Mouse (Mus musculus) spleen, postnatal 10 days (tissue): ENCODE data around the gene Moxd2.

ENCODE experiments used
- DNase-seq, 2 experiments: peaks; one replicate each; pipeline ENCODE4 v3.0.0; 2021 to 2022; ENCODE audit warnings: low spot score in 2 of 2

The Moxd2 gene

DNA sequence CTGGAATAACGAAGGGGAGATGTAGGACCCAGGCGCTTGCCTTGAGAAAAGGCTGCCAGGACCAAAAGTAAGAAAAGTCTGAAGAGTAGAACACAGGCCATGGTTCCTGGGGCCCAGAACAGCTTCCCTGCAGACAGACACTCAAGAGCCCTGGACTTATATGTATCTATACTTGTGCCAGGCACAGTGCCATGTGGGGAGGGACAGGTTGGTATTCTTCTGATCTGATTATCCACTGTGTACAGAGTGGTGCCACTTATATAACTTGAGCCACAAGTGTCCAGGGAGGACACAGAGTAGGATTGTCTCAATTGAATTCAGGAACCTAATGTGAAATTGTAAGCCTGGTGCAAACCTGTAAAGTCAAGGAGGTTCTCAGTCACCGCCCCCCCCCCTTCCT, at the start of gene Moxd2:
Moxd2 (minus strand) TSS at position 101 of the 400 bp plus-strand sequence.
- no peak for DNase-seq

DNA sequence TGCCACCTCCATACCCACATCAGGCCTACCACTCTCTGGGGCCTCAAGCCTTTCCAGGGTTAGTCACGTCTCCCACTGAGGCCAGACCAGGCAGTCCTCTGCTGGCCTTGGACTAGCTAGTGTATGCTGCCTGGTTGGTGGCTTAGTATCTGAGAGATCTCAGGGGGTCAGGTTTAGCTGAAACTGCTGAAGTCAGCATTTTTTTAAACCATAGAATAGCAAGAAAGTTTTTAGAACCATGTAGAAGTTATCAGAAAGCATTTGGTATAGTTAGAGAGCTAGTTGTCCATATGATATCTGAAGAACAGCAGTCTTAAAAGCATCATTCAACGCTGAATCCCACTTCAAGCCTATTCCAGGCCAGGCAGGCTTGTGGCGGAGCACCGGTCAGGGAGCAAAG, 32.7 kb upstream of the Moxd2 start:
- no peak for DNase-seq

DNA sequence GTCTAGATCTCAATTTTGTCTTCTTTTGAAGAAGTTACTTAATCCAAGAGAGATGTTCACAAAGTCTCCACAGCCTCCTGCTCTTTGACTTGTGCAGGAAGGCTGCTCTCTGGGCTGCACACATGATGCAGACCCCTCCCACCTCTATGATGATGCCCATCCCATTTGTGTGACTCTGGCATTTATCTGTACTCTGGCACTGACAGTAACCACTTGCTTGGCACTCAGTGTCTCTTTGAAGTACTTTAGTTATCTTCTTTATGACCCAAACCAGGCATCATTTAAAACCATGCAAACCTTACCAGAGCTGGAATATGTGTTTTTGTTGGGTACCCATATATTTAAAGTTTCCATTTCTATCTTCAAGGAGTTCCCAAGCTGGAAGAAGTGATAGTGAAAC, 13.0 kb upstream of the Moxd2 start, which contains the start of gene Prss58:
Prss58 (minus strand) TSS at position 101 of the 400 bp plus-strand sequence.
- DNase-seq, result no peak

DNA sequence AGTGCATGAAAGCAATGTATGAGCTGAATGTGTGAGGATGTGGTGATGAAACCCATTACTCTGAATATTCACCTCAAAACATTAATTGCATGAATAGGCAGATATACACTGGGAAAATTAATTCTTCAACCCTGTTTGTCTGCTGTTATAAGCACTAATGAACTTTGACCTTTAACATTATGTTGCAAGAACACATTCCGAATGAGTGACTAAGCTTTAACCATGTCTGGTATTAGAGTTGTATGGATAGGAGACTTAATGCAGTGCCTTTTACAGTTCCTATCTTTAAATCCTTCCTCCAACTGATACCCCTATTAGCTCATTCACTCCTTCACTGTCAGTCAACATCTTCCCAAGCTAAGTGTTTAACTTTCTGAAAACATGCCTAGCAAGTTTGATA, 7.4 kb upstream of the Moxd2 start:
- no peak for DNase-seq

DNA sequence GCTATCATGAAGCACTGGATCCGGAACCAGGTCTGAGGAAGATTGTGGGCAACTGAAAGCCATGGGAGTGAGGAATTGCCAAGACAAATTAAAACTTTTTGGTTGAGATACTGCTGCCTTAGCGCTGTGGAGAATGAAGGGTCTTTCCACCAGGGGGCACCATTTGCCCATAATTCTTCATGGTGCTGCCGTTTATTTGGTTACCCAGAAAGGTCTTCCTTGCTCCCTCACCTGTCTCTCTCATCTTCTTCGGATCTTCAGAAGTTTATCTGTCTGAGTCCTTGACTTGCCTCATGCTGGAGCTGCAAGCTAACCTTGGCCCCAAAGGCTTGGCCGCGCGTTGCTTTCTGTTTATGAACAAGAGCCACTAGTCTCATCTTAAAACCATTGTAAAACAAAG, 6.3 kb upstream of the Moxd2 start:
- peak; percentile 34 to 75 for DNase-seq

DNA sequence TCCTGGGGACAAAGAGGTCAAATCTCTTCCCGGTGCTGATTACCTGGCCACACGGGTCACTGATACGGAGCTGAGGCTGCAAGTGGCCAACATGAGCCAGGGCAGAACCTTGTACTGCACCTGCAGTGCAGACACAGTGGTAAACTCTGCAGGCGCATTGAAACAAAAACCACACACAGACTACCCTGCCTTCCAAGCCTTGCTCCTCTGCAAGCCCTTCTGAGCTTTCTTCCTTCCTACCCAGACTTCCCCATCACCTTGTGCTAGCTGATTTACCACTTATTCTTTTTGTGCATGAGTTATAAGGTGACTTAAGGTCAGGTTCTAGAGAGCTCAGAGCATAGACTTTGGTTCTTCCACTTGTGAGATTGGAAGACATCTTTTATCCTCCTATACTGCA, 4.5 kb upstream of the Moxd2 start:
- DNase-seq, result no peak

DNA sequence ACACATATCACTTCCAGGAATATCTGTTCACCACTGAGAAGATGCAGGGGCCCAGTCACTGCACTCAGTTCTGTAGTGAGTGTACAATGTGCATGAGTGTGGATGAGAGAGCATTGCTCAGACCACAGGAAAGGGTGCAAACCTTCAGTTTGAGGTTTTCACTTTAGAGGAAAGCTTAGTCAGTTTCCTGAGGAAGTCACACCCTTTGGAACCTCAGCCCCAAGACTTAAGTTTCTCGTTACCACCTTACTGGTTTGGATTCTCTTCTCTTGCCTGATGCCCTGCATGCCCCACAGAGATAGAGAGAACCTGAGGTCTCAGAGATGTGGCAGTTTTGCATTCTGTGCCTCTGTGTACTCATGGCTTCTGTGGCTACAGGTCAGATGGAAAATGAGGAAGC, 3.7 kb upstream of the Moxd2 start:
- peak in 1 of 2 experiments; percentile 12 for DNase-seq

DNA sequence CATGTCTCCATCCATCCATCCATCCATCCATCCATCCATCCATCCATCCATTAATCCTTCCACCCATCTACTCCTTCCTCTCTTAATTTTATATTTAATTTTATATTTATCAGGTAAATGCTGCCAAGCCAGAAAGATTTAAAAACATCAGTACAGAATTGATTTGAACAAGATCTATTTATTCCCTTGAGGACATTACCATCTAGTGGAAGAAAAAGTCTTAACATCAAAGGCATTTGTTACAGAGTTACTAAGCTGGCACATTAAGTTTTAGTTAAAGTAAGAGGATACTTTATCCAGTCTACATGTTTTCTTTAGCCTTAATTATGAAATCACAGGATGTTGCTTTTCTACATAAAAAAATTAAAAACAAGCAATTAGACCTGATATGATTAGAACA, 42.0 kb downstream of the Moxd2 start:
- DNase-seq, result no peak
